Mouse (Mus musculus): Measurements from ENCODE around the gene Ifrd1.
A peak's percentile ranks its signal among the peaks of the same experiment; 100 is the strongest.
"Not testable (repeated sequence)": the region's sequence is repeated elsewhere in the genome, so short reads cannot be mapped to it uniquely, and the experiment has no call there.

Ifrd1 gene

DNA sequence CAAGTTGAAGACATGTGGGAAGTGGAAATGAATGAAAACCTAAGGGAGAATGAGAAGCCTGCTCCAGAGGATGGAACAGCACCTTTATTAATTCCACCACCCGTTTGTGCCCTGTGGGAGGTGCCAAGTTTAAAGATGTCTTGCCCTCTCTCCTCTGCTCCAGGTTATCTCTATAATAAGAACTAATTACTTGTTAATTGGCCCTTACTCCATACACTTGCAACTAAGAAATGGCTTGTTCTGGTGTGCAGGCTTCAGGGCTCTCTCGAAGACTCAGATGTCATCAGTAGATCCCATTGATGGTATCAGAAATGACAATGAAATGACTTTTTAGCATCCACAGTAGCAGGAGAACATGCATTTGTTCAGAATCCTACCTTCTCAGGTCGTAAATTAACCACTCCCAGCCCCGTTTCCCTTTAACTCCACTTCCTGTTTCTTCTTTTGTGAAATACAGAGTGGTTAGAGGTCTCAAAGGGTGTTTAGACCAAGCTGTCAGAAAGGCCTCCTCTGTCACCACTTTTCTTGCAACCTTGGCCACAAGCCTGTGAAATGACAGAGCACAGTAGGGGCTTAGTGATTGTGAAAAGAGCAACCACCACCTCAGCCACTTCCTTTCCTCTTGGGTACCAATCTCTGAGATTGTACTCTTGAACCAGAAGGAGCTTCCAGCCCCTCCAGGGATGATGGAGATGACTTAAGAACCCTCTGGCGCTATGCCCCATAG lies at the start of gene Ifrd1:
Ifrd1 (minus strand) TSS at position 51 of the 727 bp plus-strand sequence.
- no peak for DNase-seq (ENCODE audit: low spot score in 2 of 2)

GRCm38 (mm10) chr12:40286539-40286938 lies 38.2 kb upstream of the Ifrd1 start:
- DNase-seq (ENCODE audit: low spot score in 2 of 2) = no peak

DNA sequence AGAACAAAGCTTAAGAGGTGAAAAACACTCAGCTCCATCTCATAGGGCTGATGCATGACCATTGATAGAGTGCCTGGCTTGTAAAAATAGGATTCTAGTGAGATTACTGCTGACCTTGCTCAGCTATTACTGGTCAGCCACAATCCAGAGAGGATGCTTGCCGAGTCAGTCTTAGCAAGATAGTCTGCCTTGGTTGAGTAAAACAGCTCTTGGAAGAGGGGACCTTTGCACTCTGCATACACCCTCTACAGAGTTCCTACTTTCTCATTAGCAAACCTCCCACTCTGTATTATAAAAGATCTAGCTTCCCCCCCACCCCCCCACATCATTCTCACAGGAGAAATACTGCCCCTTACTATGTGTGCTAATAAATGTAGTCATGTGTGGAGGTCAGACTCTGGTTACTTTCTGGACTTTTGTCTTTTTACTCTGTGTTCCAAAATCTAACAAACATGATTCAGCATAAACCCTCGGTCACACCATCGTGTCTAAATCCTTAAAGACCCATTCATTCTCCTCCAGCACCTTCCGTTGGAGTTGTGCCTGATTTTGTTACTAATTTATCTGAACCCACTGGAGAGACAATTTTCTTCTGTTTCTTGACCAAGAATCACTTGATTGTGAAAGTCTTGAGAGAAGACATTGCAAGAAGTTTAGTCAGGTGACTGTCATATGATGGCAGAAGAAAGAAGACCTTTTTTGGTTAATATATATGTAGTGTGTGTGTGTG lies 32.5 kb upstream of the Ifrd1 start:
- no peak for DNase-seq (ENCODE audit: low spot score in 2 of 2)

- no peak for DNase-seq (ENCODE audit: low spot score in 2 of 2)
Measured at GRCm38 (mm10) chr12:40277581-40277980, 29.3 kb upstream of the Ifrd1 start.

DNA sequence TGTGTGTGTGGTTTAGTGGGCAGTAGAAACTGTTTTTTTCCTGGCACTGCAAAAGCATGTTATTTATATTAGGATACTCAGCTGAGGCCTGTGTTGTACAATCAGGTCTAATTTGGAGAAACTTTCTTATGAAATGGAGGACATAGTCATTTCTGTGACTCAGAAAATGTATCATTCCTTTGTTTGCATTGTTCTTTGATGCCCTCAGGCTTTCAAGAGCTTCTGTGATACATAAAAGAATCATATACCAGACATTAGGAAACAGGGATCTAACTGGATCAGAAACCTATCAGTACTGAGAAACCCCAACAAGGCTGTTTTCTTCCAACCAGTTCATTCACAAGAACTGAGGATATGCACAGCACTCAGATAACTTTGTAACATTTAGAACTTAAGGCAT lies 26.6 kb upstream of the Ifrd1 start:
- no peak for DNase-seq (ENCODE audit: low spot score in 2 of 2)

- no peak for DNase-seq (ENCODE audit: low spot score in 2 of 2)
Measured at GRCm38 (mm10) chr12:40273339-40273738, 25.0 kb upstream of the Ifrd1 start.

DNA sequence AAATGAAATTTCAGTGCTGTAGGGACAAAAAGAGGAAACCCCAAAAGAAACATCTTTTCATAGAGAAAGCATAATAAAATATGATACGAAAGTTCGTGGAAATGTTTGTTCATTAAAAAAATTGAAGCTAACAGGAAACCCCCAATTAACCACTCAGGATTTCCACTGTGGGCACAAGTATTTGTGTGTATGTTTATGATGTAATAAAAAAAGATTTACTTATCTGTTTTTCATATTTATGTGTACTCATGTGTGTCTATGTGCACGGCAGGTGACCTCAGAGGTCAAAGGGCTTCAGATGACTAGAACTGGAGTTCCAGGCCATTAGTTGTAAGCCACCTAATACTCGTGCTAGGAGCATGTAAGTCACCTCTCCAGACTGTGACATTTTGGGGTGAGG lies 24.4 kb upstream of the Ifrd1 start:
- no peak for DNase-seq (ENCODE audit: low spot score in 2 of 2)

- DNase-seq (ENCODE audit: low spot score in 2 of 2) = no peak
Measured at GRCm38 (mm10) chr12:40268313-40268712, 20.0 kb upstream of the Ifrd1 start.

GRCm38 (mm10) chr12:40263712-40264111 lies 15.4 kb upstream of the Ifrd1 start:
- no peak for DNase-seq (ENCODE audit: low spot score in 2 of 2)

DNA sequence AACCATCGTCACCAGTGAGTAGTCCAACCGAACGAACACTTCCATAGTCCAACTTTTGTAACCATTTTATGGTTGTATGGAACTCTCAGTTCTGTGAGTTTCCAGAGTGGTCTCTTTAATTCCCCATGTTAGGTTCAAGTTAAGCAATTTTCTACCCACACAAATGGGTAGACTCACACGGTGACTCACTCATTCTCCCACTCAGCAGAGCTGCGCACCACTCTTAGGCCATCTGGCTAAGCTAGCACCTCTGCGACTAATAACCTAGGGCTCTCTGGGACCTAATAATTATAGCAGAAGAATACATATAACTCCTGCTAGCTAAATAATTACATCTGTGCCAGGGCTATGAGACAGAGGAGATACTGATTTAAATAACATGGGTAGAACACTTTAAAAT lies 14.7 kb upstream of the Ifrd1 start:
- DNase-seq (ENCODE audit: low spot score in 2 of 2) = peak; percentile 32 to 36

DNA sequence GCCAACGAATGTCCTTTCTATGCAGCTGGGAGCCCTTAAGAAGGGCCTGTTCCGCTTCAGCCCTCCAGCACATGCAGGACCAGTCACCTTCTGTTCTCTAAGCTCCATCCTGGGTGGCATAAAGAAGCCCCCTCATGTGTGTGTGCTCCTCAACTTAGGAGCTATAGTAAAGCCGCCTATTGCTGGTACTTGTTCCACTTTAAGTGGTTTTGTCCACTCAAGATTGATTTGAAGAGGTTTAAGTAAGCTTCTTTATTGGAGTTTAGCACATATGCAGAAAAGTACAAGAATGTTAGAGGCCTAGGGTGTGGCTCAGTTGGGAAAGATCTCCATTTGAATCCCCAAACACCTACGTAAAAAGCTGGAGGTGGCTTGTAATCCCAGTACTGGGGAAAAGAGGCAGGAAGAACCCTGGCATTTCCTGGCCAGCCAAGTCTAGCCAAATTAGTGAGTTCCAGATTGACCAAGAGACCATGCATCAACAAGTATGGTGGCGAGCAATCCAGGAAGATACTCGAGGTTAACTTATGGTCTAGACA lies 10.2 kb upstream of the Ifrd1 start:
- no peak for DNase-seq (ENCODE audit: low spot score in 2 of 2)

DNA sequence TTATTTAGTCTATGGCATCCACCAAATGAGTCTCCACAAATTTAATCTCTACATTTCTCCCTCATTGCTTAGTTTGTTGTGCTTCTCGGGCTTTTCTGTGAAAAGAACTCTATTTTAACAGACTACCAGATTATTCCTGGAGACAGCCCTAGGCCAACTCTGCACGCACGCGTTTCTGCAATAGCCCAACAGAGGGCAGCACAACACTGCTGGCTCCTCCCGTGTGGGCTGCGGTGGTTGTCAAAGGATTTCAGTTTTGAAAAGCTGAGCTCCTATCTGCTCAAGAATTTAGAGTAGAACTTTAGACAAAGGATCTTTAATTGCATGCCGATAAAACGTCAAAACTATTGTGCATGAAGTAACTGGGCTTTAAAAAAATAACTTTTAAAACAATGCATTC lies 8.9 kb upstream of the Ifrd1 start:
- peak; percentile 63 to 79 for DNase-seq (ENCODE audit: low spot score in 2 of 2)

- DNase-seq (ENCODE audit: low spot score in 2 of 2) = no peak
Measured at GRCm38 (mm10) chr12:40256543-40256942, 8.2 kb upstream of the Ifrd1 start.

DNA sequence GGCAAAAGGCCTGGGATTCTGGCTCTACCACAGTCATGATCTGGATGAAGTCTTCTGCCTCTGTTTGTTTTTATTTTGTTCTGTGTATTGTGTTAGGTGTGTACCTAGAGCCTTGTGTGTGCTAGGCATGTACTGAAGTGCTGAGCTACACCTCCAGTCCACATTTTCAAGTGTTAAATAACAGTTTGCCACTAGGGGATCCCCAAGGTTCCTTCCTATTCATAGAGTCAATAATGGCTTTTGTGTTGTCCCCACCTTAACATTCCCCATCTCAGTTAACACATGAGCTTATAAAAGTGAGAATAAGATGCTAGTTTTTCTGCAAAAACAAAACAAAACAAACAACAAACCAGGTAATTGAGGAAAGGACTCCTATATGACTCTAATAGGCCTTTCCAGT lies 7.7 kb upstream of the Ifrd1 start:
- no peak for DNase-seq (ENCODE audit: low spot score in 2 of 2)

DNA sequence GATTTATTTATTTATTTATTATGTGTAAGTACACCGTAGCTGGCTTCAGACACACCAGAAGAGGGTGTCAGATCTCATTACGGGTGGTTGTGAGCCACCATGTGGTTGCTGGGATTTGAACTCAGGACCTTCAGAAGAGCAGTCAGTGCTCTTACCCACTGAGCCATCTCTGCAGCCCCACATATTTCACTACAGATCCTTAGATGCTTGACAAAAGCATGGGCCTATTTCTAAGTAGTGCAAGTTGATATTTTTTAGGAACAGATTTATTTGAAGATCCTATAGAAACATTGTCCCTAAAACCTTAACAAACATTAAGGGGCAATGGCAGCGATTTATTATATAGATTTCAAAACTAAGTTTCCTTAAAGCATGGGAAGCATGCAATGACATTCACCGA lies 7.0 kb upstream of the Ifrd1 start:
- DNase-seq (ENCODE audit: low spot score in 2 of 2) = not testable (repeated sequence)

- DNase-seq (ENCODE audit: low spot score in 2 of 2) = no peak
Measured at GRCm38 (mm10) chr12:40254729-40255128, 6.4 kb upstream of the Ifrd1 start.

GRCm38 (mm10) chr12:40253241-40253640 lies 4.9 kb upstream of the Ifrd1 start:
- DNase-seq (ENCODE audit: low spot score in 2 of 2) = no peak

DNA sequence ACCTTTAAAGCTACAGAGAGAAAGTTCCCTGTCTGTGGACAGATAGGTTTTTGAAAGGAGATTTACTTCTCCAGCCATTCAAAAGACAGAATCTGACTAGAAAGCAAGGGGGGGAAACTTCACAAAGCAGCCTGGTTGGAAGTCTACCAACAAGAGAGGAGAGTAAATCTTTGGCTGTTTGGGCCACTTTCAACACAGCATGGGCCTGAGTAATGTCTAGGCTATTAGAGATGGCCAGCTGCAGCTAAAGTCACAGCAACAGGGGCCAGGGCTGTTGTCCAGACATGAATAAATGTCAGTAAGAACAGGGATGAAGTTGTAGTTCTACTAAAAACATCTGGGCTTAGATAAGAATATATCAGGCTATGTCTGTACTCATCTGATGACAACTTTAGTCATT lies 2.0 kb upstream of the Ifrd1 start:
- DNase-seq (ENCODE audit: low spot score in 2 of 2) = no peak

GRCm38 (mm10) chr12:40247976-40248375 lies 328 bp downstream of the Ifrd1 start:
- DNase-seq (ENCODE audit: low spot score in 2 of 2) = no peak

- no peak for DNase-seq (ENCODE audit: low spot score in 2 of 2)
Measured at GRCm38 (mm10) chr12:40247384-40247783, 920 bp downstream of the Ifrd1 start.

- DNase-seq (ENCODE audit: low spot score in 2 of 2) = no peak
Measured at GRCm38 (mm10) chr12:40245434-40245970, 2.8 kb downstream of the Ifrd1 start.

GRCm38 (mm10) chr12:40244926-40245325 lies 3.4 kb downstream of the Ifrd1 start:
- no peak for DNase-seq (ENCODE audit: low spot score in 2 of 2)

GRCm38 (mm10) chr12:40243821-40244221 lies 4.5 kb downstream of the Ifrd1 start:
- DNase-seq (ENCODE audit: low spot score in 2 of 2) = peak in 1 of 2 experiments; percentile 14

Measured in right cerebral cortex, postnatal 36 days (tissue).